Mouse (Mus musculus): ENCODE results near the gene Rhod. TPM values are rescaled to one million over a fixed set of nuclear protein-coding genes. Genes with fewer than 3 reads are reported as not detected.
"Not testable (repeated sequence)": the region's sequence is repeated elsewhere in the genome, so short reads cannot be mapped to it uniquely, and the experiment has no call there.

Rhod gene
- 1 to 10 TPM in 1 of 4 experiments, under 1 TPM in 3; 0.74 to 1.1 (median 0.85) TPM for total RNA-seq (2022)

GRCm38 (mm10) chr19:4439161-4439801 lies at the start of gene Rhod:
Rhod (minus strand) TSS chr19:4439432.
- no peak for DNase-seq (ENCODE audit: low spot score in 2 of 2)

DNA sequence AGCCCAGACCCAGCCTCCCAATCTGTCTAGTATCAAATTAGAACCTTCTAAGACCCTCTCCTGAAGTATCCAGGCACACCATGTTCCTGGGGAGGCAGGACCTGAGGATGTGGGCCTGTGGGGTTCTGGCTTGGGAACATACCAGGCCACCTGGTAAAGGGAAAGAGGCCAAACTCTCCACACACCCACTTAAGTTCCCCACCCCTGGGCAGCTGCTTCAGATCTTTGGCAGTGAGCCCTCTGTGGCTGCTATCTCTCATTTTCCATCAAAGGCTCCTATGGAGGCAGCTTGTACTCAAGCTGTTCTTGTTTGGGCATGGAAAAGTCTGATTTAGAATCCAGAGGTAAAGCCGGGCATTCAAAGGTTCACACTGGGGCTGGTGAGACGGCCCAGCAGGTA lies 48.6 kb upstream of the Rhod start:
- no peak for DNase-seq (ENCODE audit: low spot score in 2 of 2)

- no peak for DNase-seq (ENCODE audit: low spot score in 2 of 2)
Observed at GRCm38 (mm10) chr19:4485006-4485405, 45.8 kb upstream of the Rhod start.

DNA sequence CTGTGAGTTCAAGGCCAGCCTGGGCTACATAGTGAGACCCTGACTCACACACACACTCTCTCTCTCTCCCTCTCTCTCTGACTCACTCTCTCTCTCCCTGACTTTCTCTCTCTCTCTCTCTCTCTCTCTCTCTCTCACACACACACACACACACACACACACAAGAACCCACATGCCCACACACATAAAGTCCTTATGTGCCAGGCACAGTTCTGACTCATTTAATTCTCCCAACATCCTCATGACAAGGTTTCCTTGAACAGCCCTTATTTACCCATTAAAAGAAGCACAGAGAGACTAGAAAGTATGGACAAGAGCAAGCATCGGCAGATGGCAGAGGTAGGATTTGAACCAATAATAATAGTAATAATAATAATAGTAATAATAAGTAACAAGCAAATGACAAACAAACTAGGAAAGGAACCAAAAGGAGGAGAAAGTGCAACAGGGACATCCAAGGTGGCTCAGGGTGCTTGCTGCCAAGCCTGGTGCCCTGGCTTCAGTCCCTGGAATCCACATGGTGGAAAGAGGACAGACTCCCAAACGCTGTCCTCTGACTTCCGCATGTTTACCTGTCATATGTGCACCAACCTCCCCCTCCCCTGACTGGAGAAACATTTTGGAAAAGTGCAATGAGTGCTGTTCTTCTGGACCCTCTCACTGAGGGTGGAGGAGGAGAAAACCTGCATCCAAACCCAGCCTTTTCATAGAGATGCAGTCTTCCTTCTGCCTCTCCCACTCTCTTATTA lies 43.1 kb upstream of the Rhod start:
- no peak for DNase-seq (ENCODE audit: low spot score in 2 of 2)

DNA sequence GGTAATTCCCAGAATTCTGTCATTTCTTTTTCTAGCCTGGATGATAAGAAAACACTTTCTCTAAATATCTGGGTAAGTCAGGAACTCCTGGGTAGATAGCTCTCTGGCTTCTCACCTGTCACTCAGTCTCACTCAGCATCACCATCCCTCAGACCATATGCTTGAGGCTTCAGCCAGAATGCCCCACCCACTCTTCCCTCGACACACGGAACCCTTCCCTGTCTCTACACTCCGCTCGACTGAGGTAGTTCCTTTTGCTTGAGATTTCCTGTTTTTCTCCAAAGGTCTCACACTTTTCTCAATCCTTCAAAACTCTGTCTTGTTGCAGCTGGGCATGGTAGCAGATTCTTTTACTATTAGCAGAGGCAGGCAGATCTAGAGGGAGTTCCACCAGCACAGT lies 42.1 kb upstream of the Rhod start:
- no peak for DNase-seq (ENCODE audit: low spot score in 2 of 2)

DNA sequence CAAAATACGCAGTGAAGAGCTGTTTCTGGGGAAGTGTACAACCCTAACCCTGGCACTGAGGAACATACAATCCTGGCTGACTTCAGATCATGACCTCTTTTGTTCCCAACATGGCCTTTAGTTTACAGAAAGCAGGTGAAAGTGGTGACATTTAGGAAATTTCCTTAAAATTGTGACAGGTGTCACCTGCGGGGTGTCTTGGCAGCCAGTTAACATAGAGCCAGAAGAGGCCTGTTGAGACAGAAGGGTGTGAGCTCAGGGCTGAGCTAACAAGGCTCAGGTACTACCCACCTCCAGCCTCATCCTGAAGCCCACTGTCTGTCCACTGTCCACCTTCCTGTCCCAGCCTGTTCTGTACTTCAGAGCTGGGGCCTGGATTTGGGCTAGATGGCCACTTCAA lies 40.8 kb upstream of the Rhod start:
- no peak for DNase-seq (ENCODE audit: low spot score in 2 of 2)

GRCm38 (mm10) chr19:4478190-4478516 lies 38.9 kb upstream of the Rhod start:
- no peak for DNase-seq (ENCODE audit: low spot score in 2 of 2)

- no peak for DNase-seq (ENCODE audit: low spot score in 2 of 2)
Observed at GRCm38 (mm10) chr19:4477345-4478189, 38.3 kb upstream of the Rhod start, which contains the start of gene Syt12. Syt12 (minus strand) TSS chr19:4477447.

GRCm38 (mm10) chr19:4476601-4477257 lies 37.5 kb upstream of the Rhod start:
- DNase-seq (ENCODE audit: low spot score in 2 of 2) = peak in 1 of 2 experiments; percentile 35

DNA sequence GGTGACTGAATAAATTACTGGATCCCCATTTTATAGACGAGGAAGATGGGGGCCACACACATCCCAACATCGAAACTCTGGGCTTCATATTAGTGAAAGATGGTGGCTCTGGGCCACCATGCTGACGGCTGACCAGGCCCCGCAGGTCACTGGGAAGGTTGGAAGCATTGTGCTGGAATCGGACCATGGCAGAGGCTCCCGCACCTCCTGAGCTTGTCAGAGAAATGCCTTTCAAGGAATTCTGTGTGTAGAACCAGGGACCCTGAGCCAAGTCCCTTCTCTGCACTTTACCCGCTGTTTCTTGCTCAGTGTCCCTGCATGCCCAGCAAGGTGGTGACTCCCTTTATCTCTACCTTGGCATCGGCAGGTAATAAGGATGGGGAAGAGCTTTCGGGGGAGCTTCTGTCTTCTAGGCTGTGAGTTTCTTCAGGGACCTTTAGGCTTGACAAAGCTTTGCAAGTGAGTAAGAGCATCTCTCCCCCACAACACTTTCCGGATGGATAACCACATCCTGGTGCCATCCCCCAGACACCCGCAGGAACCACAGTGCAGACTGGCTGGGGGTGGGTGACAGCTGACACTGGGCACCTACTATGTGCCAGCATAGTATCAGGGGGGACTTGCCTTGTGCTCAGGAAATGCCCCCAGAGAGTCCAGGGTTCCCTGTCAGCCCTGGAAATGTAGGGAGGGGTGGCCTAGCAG lies 36.1 kb upstream of the Rhod start:
- DNase-seq (ENCODE audit: low spot score in 2 of 2) = no peak

DNA sequence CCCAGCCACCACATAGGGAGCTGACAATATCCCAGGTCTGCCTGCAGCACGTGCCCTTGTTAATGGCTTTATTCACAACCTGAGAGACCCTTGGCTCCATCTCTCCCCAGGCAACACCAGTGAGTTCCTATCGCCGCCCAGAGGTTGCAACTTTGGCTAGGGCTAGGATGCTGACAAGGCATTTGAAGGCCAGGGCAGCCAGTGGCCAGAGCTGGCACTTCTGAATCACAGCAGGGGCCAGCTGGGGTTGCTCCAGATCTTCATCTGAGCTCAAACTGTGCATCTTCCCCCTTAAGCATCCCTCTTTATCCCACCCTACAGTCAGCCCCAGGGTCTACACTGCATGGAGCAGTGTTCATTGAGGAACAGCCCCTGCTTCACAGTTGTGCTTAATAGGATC lies 35.5 kb upstream of the Rhod start:
- DNase-seq (ENCODE audit: low spot score in 2 of 2) = no peak

DNA sequence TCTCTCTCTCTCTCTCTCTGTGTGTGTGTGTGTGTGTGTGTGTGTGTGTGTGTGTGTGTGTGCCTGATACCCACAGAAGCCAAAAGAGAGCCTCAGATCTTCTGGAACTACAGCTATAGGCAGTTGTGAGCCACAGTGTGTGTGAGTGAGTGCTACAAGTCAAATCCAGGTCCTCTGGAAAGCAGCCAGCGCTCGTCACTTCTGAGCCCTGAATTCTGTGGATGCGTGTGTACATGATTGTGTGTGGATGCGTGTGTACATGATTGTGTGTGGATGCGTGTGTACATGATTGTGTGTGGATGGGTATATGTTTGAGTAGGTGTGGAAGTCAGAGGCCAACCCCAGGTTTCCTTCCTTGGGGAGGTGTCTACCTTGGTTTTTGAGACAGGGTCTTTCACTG lies 34.3 kb upstream of the Rhod start:
- DNase-seq (ENCODE audit: low spot score in 2 of 2) = no peak

- no peak for DNase-seq (ENCODE audit: low spot score in 2 of 2)
Observed at GRCm38 (mm10) chr19:4468363-4468762, 29.1 kb upstream of the Rhod start.

DNA sequence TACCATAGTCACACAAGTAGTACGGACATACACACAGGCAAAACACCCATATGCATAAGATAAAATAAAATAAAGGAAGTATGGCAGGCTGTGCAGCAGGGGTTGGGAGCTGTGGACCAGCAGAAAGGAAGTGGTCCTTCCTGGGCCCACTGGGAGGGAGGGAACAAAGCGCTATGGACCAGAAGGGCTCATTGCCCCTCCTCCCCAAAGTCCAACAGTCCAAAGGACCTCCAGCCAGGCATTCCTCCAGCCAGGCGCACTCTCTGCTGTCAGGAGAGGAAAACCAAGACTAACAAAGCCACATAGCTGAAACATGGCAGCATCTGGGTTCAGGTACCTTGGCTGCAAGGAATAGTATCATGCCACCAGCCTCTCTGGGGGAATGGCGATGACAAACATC lies 25.4 kb upstream of the Rhod start:
- no peak for DNase-seq (ENCODE audit: low spot score in 2 of 2)

- no peak for DNase-seq (ENCODE audit: low spot score in 2 of 2)
Observed at GRCm38 (mm10) chr19:4461981-4462380, 22.7 kb upstream of the Rhod start.

DNA sequence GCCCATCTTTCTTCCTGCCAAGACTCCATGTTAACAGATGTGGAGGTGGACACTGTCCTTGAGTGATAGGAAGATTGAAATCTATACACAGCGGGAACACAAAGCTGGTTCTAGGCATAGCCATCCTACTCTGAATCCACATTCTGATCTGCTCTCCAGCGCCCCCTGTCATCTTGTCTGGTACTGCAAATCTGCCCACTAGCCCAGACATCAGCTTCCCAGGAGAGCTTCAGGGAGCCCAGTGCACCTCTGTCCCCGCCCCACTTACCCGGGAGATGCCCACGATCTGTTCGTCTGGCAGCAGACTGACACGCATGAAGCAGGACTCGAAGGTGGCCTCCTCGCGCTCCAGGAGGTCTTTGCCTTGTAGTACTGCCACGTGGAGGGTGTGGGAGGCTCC lies 17.0 kb upstream of the Rhod start:
- DNase-seq (ENCODE audit: low spot score in 2 of 2) = peak in 1 of 2 experiments; percentile 59

- no peak for DNase-seq (ENCODE audit: low spot score in 2 of 2)
Observed at GRCm38 (mm10) chr19:4455071-4455800, 16.0 kb upstream of the Rhod start.

GRCm38 (mm10) chr19:4454040-4454439 lies 14.8 kb upstream of the Rhod start:
- not testable (repeated sequence) for DNase-seq (ENCODE audit: low spot score in 2 of 2)

GRCm38 (mm10) chr19:4452525-4452924 lies 13.3 kb upstream of the Rhod start:
- DNase-seq (ENCODE audit: low spot score in 2 of 2) = peak in 1 of 2 experiments; percentile 41

GRCm38 (mm10) chr19:4451965-4452364 lies 12.7 kb upstream of the Rhod start:
- DNase-seq (ENCODE audit: low spot score in 2 of 2) = no peak
